Mouse (Mus musculus) kidney, postnatal 36 days (tissue): ENCODE results near the gene Morn5.

Source experiments
- DNase-seq, 2 experiments: peaks; one replicate each; pipeline ENCODE4 v3.0.0; 2021 to 2022; ENCODE audit warnings: mixed read lengths in 2 of 2

Gene Morn5

DNA sequence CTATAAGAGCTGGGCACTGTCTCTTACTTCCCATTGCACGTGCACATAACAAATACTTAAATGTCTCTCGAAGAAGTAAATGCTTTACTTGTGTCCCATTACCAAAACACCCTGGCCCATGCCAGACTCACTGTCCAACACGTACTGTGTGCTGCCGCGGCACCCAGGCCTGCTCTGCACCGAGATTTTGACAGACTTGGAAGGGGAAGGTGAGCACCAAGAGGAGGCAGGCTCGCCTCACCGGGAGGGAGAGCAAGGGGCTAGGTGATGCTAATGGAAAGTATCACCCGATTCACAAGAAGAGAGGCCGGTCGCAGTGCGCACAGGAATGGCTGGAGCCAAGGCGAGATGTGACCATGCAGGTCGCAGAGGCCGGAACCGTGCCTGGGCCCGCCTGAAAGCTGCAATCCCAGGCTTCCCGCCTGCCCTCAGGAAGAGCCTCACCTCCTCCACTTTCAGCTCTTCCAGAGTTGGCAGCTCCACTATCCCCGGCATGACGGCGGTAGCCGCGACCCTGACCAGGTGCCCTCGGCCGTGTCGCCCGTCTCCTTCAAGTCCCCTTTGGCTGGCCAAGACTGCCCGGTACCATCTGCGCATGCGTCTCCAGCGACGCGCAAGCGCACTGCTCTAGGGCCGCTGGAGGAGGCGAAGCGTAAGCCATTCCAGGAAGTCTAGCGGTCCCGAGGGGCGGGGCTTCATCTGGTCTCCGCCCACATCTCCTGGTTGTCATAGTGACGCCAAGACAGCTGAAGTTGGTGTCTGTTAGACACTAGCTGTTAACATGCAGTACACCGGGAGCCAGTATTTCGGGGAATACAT, at the start of gene Morn5, which contains the start of gene Ndufa8:
Gene Morn5 (plus strand): TSS at position 711 of the 819 bp plus-strand sequence.
Gene Ndufa8 (minus strand): TSS at position 659 of the 819 bp plus-strand sequence.
- DNase-seq = peak; percentile 98 to 99

DNA sequence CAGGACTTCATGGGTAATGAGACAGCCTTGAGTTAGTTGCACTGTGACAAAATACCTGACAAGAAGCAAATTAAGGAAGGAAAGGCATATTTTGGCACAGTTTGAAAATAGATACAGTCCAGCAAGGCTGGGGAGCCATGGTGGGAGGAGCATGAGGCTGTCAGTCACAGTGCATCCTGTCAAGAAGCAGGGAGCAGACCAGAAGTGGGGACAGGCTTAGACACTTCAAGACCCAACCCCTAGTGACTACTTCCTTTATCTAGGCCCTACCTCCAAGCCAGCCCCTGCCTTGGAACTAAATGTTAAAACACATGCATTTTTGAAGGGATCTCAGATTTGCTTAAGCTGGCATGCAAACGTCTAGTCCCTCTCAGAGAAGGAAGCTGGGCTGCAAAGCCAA, 48.9 kb upstream of the Morn5 start:
- DNase-seq = no peak

GRCm38 (mm10) chr2:36002188-36002587, 47.1 kb upstream of the Morn5 start:
- DNase-seq = no peak

DNA sequence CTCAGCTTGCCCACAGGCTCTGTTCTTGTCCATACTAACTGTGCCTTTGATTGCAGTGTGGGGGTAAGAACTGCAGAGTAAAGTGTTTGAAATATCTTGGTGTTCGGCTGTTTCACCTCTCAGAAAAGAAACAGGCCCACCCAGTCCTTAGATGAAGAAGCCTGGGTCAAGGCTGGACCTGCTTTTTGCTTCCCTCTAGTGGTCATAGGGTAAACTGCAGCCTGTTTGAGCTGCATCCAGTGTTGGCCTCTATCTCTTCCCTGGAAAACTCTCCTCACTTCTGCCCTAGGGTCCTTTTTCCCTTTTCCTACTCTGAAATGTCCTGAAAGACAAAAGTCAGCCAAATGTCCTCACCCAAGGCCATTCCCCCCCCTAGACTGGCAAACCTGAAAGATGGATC, 41.2 kb upstream of the Morn5 start:
- peak; percentile 40 to 72 for DNase-seq

DNA sequence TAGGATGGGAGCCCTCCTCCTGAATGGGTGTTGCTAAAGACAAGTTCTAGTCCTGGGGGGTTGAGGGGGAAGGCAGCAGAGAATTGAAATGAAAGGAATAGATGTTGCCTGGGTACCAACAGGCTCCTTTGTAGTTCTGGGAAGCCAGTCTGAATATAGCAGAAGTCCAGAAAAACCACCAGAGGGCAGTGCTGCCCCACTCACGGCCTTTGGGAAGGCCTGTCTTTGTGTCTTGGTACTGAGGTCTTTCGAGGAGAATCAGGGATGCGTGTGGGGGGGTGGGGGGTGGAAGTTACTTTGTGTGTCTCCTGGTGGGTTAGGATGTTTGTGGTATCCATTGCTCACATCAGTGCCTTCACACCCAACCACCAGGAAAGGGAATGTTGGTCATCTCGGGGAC, 39.9 kb upstream of the Morn5 start:
- peak; percentile 37 to 84 for DNase-seq

DNA sequence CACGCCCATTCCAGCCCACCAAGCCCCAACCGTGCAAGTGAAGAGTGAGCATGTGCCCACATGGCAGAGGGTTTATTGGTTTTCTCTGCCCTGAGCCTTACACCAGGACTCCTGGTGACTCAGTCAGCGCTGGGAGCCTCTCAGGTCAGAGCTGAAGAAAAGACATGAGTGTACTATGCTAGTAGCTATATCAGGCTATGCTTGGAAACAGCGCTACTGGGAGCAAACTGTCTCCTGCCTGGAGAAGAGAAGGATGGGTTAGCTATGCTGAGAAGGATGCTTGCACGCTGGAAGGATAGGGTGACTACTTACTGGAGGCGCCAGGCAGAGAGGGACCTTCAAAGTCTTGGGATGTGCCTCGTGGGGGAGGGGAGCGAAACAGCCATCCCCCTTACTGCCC, 38.7 kb upstream of the Morn5 start:
- DNase-seq = no peak

DNA sequence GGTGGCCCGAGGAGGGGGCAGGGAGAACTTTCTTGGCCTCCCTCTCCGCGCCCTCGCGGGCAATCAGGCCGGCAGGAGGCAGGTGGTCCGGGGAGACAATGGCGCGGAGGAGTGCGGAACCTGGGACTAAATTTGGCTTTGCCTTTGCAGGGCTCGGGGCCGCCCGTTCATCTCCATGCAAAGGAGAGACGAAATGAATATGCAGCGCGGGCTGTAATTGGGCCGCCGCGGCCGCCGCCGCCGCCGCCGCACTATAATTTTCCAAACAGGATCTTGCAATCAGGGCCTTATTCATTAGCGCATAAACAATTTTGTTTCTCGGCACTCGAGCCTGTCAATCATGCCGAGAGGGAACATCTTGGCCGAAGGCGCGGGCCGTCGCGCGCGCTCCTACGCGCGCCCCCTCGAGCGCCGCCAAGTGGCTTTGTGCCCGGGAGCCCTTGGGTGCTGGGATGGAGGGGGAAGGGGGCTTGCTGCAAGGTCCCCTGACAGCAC, 37.9 kb upstream of the Morn5 start:
- DNase-seq = peak in 1 of 2 experiments; percentile 33

DNA sequence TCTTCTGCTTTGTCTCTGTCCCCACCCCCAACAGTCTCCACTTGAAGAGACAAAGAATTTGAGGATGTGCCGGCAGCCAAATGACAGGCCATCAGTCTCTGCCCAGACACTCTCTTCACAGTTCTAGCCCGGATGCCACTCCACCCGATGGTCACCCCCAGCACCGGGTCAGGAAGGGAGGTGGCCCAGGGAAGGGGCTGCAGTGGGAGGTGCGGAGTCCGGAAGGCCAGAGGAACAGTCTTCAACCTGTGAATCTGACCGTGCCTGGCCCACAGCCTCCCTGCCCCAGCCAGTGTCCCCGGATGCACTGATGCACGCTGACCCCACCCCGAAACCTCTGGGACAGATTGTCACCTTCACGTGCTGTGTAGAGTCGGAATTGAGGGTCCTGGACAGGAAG, 36.2 kb upstream of the Morn5 start:
- DNase-seq = peak; percentile 68 to 80

DNA sequence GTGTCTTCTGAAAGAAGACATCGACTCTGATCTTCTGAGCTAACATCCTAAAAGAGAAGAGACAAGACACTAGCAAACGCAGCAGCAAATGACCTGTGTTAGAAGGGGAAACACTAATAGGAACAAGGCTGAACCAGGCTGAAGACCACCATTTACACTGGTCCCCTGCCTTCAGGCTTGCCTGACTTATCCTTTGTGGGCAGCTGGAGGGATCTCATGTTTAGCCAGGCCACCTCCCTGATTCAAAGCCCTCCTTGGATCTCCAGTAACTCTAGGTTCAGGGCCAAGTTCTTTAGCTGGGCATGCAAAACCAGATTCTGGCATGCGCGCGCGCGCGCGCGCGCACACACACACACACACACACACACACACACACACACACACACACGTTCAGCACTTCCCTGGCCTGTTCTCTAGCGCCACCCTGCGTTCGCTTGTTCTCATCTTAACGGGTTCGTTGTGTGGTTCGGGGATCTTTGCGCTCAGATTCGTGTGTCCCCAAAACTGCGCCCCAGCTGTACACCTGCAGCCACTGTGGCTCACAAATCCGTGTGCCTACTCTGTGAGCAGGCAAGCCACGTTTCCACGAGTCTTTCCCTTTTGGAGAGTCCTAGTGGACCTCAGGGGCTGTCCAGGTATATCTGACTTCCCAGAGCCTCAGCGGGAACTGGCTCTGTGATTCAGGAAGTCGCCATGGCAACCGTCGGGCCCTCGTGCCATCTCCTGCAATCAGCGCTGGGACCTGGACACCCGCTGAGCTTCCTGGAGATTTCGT, 27.7 kb upstream of the Morn5 start:
- peak; percentile 71 to 91 for DNase-seq

DNA sequence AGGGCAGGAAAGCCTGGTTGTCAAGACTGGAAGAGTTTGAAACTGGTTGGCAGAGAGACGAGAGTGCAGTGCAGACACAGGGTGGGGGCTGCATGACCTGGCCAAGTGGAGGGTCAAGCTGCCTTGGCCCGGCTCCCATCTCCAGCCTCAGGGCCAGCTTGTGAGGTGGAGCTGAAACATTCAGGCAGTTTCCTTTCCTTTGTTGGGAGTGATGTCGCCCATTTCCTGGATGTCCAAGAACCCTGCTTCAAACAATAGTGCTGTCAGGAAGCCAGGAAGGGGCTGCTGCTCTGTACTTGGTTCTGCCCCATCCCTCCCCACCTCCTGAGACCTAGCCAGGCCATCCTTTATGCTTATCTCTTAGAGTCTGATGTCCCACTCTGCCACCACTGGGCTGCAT, 26.0 kb upstream of the Morn5 start:
- peak; percentile 82 to 85 for DNase-seq

- DNase-seq = peak in 1 of 2 experiments; percentile 27
Measured at GRCm38 (mm10) chr2:36032884-36033283, 16.4 kb upstream of the Morn5 start.

- DNase-seq = no peak
Measured at GRCm38 (mm10) chr2:36033966-36034365, 15.3 kb upstream of the Morn5 start.

DNA sequence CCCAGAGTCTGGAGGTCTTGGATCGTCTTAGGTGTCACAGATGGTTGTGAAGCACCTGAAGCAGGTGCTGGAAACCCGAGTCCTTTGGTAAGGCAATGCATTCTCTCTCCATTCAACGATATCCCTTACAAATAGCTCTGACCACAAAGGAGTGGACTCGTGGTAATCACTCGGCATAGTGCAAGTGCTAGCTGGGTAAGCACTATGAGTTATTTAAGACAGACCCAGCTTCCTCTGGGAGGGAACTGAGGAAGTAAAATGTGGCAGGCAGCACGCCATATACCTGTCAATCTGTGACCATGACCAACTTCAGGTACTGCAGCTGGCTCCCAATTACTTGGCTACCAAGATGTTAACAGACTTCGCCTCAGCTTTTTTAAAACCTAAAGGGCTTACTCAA, 14.4 kb upstream of the Morn5 start:
- no peak for DNase-seq

DNA sequence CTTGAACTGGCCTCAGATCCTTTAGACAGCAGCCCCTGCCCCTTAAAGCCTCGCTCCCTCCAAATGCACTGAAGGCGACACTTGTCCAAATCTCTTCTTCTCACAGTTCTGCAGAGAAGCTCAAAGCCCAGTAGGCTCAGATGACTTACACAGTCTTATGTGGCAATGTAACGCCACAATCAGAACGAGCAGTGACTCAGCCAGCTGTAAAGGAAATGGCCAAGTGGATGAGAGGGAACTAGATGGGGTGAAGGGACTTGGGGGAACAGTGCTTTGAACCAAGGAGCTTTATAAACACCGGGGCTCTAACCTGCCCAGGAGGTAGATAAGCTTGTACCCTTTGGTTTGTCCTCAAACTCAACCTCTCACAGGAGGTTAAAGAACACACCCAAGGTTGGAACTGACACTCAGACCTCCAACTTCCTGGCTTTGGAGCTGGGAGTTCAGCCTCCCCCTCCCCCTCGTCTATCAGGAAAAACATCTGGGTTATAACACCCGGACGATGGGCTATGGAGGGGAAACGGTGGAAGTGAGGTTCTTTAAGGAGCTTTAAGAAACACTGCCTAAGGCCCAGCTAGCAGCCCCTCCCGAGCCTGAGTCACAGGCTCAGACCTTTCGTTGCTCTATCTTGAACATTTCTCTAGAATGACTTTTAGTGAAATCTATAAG, 13.7 kb upstream of the Morn5 start:
- peak in 1 of 2 experiments; percentile 15 for DNase-seq

GRCm38 (mm10) chr2:36039297-36039985, 9.8 kb upstream of the Morn5 start:
- no peak for DNase-seq

- DNase-seq = peak in 1 of 2 experiments; percentile 40
Measured at GRCm38 (mm10) chr2:36040872-36041271, 8.4 kb upstream of the Morn5 start.

GRCm38 (mm10) chr2:36048164-36048563, 1.1 kb upstream of the Morn5 start:
- DNase-seq = peak; percentile 27

- no peak for DNase-seq
Measured at GRCm38 (mm10) chr2:36049567-36049954, 303 bp downstream of the Morn5 start.

GRCm38 (mm10) chr2:36053249-36053648, 4.0 kb downstream of the Morn5 start:
- no peak for DNase-seq

DNA sequence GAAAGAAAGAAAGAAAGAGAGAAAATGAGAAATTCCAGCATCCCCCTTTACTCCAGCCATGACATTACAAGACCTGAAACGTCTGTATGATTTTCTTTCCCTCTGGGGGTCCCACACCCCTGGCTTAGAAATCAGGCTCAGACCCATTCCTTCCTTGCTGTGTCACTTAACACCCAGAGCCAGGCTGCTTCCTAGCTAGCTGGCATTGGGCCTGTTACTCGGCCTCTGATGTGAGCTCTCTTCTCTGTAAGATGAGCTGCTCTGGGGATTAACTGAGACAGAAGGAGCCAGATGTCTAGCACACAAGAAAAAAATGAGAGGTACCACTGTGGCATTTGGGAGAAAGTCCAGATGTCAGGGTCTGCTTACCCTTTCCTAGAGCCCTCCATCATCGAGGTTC, 7.0 kb downstream of the Morn5 start:
- no peak for DNase-seq

DNA sequence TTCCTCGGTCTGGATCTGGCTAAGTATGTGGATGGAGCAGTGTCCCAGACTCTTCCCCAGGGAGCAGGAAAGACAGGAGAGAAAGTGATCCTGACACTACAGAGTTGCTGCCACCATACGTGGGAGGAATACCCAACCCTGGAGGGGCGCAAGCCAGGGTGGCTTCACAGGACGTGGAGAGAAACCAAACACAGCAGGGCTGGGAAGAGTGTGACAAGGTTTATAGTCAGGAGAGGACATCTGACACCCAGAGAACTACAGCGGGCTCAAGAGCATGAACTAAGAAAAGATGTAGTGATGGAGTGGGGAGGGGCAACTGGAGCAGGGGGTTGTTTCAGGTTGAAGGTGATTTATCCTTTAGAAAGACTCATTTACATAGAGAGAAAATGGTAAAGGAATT, 12.2 kb downstream of the Morn5 start:
- no peak for DNase-seq

- no peak for DNase-seq
Measured at GRCm38 (mm10) chr2:36067132-36067531, 17.9 kb downstream of the Morn5 start.
